Mouse (Mus musculus) hindbrain, embryonic 13.5 days (tissue): ENCODE data around the gene 2410004B18Rik. TPM values are rescaled to one million over a fixed set of nuclear protein-coding genes. Genes with fewer than 3 reads are reported as not detected.
A peak's percentile ranks its signal among the peaks of the same experiment; 100 is the strongest.
"Not testable (repeated sequence)": the region's sequence is repeated elsewhere in the genome, so short reads cannot be mapped to it uniquely, and the experiment has no call there.

Experiments used
- ATAC-seq: fragments of 200-750 bp; cut with Nextera tagmentation; 2 replicates; pipeline ENCODE4 v1.8.0; 2017; ENCODE audit warnings: moderate TSS enrichment; ENCODE audit not compliant: low FRiP score
- H3K27ac ChIP-seq: fragments of 300-500 bp; sonication (generic); 2 replicates; pipeline ENCODE4 v1.5.1; 2015; ENCODE audit warnings: inconsistent platforms, mild to moderate bottlenecking, moderate library complexity
- H3K27me3 ChIP-seq: fragments of 300-500 bp; sonication (generic); 2 replicates; pipeline ENCODE4 v1.6.1; 2015; ENCODE audit warnings: mild to moderate bottlenecking, inconsistent platforms
- H3K36me3 ChIP-seq: fragments of 300-500 bp; sonication (generic); 2 replicates; pipeline ENCODE4 v1.6.1; 2015; ENCODE audit warnings: mild to moderate bottlenecking, inconsistent platforms
- H3K4me1 ChIP-seq: fragments of 300-500 bp; sonication (generic); replicated peaks from 2 replicates; pipeline ENCODE4 v1.6.1; 2015; ENCODE audit warnings: inconsistent platforms
- H3K4me2 ChIP-seq: fragments of 300-500 bp; sonication (generic); 2 replicates; pipeline ENCODE4 v1.6.1; 2015; ENCODE audit warnings: inconsistent platforms, mild to moderate bottlenecking, moderate library complexity
- H3K4me3 ChIP-seq: fragments of 300-500 bp; sonication (generic); 2 replicates; pipeline ENCODE4 v1.5.1; 2015; ENCODE audit warnings: mild to moderate bottlenecking, inconsistent platforms
- H3K9ac ChIP-seq: fragments of 300-500 bp; sonication (generic); 2 replicates; pipeline ENCODE4 v1.6.1; 2015; ENCODE audit warnings: mild to moderate bottlenecking, inconsistent platforms
- H3K9me3 ChIP-seq: fragments of 300-500 bp; sonication (generic); 2 replicates; pipeline ENCODE4 v1.6.1; 2016; ENCODE audit warnings: inconsistent platforms
- WGBS: fragments of 180-500 bp; shearing (Covaris S2); methylation state at CpG from one replicate; pipeline ENCODE4 v1.1.7; 2015; 5-methylcytosine and 5-hydroxymethylcytosine counted together
- polyA plus RNA-seq: library from polyadenylated mRNA; unstranded; fragments of >200 nt; fragmentation: Nextera tagmentation; extraction: Ambion mirVana; gene quantifications from 2 replicates; pipeline ENCODE4 v1.2.1, GENCODE M21; 2015

2410004B18Rik gene
- polyA plus RNA-seq, 1 experiment from 2014 or later, result 74.1 TPM

- H3K27ac ChIP-seq, H3K4me2 ChIP-seq, H3K36me3 ChIP-seq, H3K4me1 ChIP-seq, H3K9me3 ChIP-seq, H3K9ac ChIP-seq, H3K4me3 ChIP-seq, H3K27me3 ChIP-seq, ATAC-seq: not testable (repeated sequence)
- 71% methylated on average over 7 of the region's 7 CpGs for WGBS
Observed at GRCm38 (mm10) chr3:145913942-145914341, 23.9 kb upstream of the 2410004B18Rik start.

- Histone ChIP-seq H3K4me3 (no peak overlapping the region), H3K4me2 (no peak overlapping the region), H3K27ac (no peak overlapping the region), H3K9ac (no peak overlapping the region), H3K27me3 (no peaks in the 10 kb centered on the region), H3K4me1 (no peaks in the 10 kb centered on the region), H3K36me3 (no peaks in the 10 kb centered on the region), H3K9me3 (no peaks in the 10 kb centered on the region)
- ATAC-seq, result no peak
- WGBS, result 89% methylated on average over 5 of the region's 5 CpGs
Observed at GRCm38 (mm10) chr3:145916374-145916773, 21.4 kb upstream of the 2410004B18Rik start.

GRCm38 (mm10) chr3:145916826-145917225 lies 21.0 kb upstream of the 2410004B18Rik start:
- Histone ChIP-seq H3K4me3 (no peak overlapping the region), H3K9me3 (no peaks in the 10 kb centered on the region), H3K27ac (no peak overlapping the region), H3K36me3 (no peaks in the 10 kb centered on the region), H3K9ac (no peak overlapping the region), H3K4me1 (no peaks in the 10 kb centered on the region), H3K4me2 (no peak overlapping the region), H3K27me3 (no peaks in the 10 kb centered on the region)
- WGBS, result 93% methylated on average over 4 of the region's 4 CpGs
- ATAC-seq, result no peak

GRCm38 (mm10) chr3:145922019-145922854 lies 15.6 kb upstream of the 2410004B18Rik start, which contains the start of gene Bcl10:
TSS of gene Bcl10 (plus strand) at chr3:145922804.
- ATAC-seq, result no peak
- peak within 1 kb of the TSS; percentile 77 for H3K27ac ChIP-seq
- peak within 1 kb of the TSS; percentile 55 for H3K4me2 ChIP-seq
- WGBS, result 33% methylated on average over 11 of the region's 11 CpGs
- H3K36me3 ChIP-seq, result no peaks in the 10 kb centered on the region
- peaks cover 14% of the 10 kb centered on the region for H3K4me1 ChIP-seq
- H3K9me3 ChIP-seq, result no peaks in the 10 kb centered on the region
- 0 out of 2 replicates have a peak, but pooled peaks cover 3% of the 10 kb centered on the region for H3K27me3 ChIP-seq
- H3K4me3 ChIP-seq, result peak within 1 kb of the TSS; percentile 74
- peak within 1 kb of the TSS; percentile 62; the same call in 1 of the 2 replicates for H3K9ac ChIP-seq

- no peak overlapping the region for H3K4me2 ChIP-seq
- H3K4me3 ChIP-seq, result no peak overlapping the region
- 79% methylated on average over 3 of the region's 3 CpGs for WGBS
- no peaks in the 10 kb centered on the region for H3K9me3 ChIP-seq
- H3K36me3 ChIP-seq, result 0 out of 2 replicates have a peak, but pooled peaks cover 1% of the 10 kb centered on the region
- H3K27ac ChIP-seq, result no peak overlapping the region
- H3K9ac ChIP-seq, result no peak overlapping the region
- ATAC-seq, result no peak
- H3K27me3 ChIP-seq, result 0 out of 2 replicates have a peak, but pooled peaks cover 3% of the 10 kb centered on the region
- peaks cover 14% of the 10 kb centered on the region for H3K4me1 ChIP-seq
Observed at GRCm38 (mm10) chr3:145922971-145923370, 14.8 kb upstream of the 2410004B18Rik start.

GRCm38 (mm10) chr3:145923874-145924577 lies 13.8 kb upstream of the 2410004B18Rik start:
- Histone ChIP-seq H3K4me3 (peak overlapping the region; percentile 74), H3K27ac (peak overlapping the region; percentile 90), H3K4me1 (peaks cover 14% of the 10 kb centered on the region), H3K27me3 (0 out of 2 replicates have a peak, but pooled peaks cover 3% of the 10 kb centered on the region), H3K9ac (peak overlapping the region; percentile 92), H3K36me3 (0 out of 2 replicates have a peak, but pooled peaks cover 3% of the 10 kb centered on the region), H3K9me3 (no peaks in the 10 kb centered on the region), H3K4me2 (peak overlapping the region; percentile 77)
- ATAC-seq, result peak; percentile 100
- under 1% methylated on average over 58 of the region's 58 CpGs for WGBS

GRCm38 (mm10) chr3:145924649-145925337 lies 13.0 kb upstream of the 2410004B18Rik start:
- Histone ChIP-seq H3K9me3 (no peaks in the 10 kb centered on the region), H3K4me1 (peaks cover 14% of the 10 kb centered on the region), H3K27ac (peak overlapping the region; percentile 90), H3K9ac (peak overlapping the region; percentile 92), H3K4me2 (peak overlapping the region; percentile 77), H3K4me3 (peak overlapping the region; percentile 74), H3K36me3 (0 out of 2 replicates have a peak, but pooled peaks cover 3% of the 10 kb centered on the region), H3K27me3 (0 out of 2 replicates have a peak, but pooled peaks cover 3% of the 10 kb centered on the region)
- no peak for ATAC-seq
- 5% methylated on average over 39 of the region's 39 CpGs for WGBS

- Histone ChIP-seq H3K9ac (peak overlapping the region; percentile 92), H3K4me1 (peaks cover 14% of the 10 kb centered on the region), H3K4me2 (peak overlapping the region; percentile 77), H3K27ac (no peak overlapping the region), H3K36me3 (peaks cover 5% of the 10 kb centered on the region), H3K9me3 (no peaks in the 10 kb centered on the region), H3K27me3 (0 out of 2 replicates have a peak, but pooled peaks cover 3% of the 10 kb centered on the region), H3K4me3 (peak overlapping the region; percentile 74)
- WGBS, result 69% methylated on average over 5 of the region's 5 CpGs
- ATAC-seq, result no peak
Observed at GRCm38 (mm10) chr3:145925506-145925905, 12.3 kb upstream of the 2410004B18Rik start.

- Histone ChIP-seq H3K27ac (no peak overlapping the region), H3K4me3 (no peak overlapping the region), H3K4me2 (no peak overlapping the region), H3K27me3 (no peaks in the 10 kb centered on the region), H3K9me3 (no peaks in the 10 kb centered on the region), H3K9ac (no peak overlapping the region), H3K36me3 (peaks cover 33% of the 10 kb centered on the region), H3K4me1 (peaks cover 14% of the 10 kb centered on the region)
- 72% methylated on average over 7 of the region's 7 CpGs for WGBS
- no peak for ATAC-seq
Observed at GRCm38 (mm10) chr3:145929525-145930400, 8.1 kb upstream of the 2410004B18Rik start.

GRCm38 (mm10) chr3:145933845-145934244 lies 4.0 kb upstream of the 2410004B18Rik start:
- Histone ChIP-seq H3K27me3 (no peaks in the 10 kb centered on the region), H3K36me3 (peaks cover 30% of the 10 kb centered on the region), H3K9me3 (no peaks in the 10 kb centered on the region), H3K4me3 (no peak overlapping the region), H3K9ac (no peak overlapping the region), H3K4me2 (no peak overlapping the region), H3K4me1 (peaks cover 11% of the 10 kb centered on the region), H3K27ac (no peak overlapping the region)
- 88% methylated on average over 9 of the region's 9 CpGs for WGBS
- ATAC-seq, result no peak
